Mouse (Mus musculus): ENCODE measurements around the gene Clic4.
"Not testable (repeated sequence)": the region's sequence is repeated elsewhere in the genome, so short reads cannot be mapped to it uniquely, and the experiment has no call there.

Clic4 gene

DNA sequence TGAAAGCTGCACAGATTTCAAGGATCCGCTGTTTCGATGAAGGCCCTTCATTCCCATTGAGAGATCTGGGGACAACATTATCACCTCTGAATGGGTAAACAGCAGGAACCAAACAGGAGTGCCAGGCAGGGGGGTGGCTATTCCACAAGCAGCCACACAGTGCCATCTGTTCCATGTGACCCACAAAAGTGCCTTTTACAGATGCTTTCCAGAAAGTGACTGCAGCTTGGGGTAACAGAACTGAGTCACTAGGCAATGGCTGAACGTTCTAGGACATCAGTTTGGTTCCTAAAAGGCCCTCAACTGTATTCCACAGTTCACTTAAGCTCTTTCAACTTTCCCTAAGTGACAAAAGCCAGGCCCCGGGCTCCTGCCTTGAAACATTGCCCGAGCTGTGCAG, 42.0 kb downstream of the Clic4 start:
- no peak for DNase-seq

DNA sequence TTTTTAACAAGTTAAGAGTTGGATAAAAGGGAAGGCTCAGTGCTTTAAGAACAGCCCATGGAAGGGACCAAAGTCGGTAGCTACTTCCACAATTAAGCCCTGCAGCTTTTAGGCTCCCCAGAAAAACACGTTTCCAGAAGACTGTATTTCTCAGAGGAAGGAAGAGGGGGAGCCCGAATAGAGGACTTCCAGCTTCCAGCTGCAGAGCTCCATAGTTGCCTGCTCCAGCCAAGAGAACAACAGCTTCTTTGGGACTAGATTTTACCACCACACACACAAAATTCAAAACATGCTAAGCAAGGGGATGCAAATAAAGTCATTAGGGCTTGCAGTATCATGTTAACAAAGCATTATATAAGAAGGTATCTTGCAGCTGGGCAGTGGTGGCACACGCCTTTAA, 42.7 kb downstream of the Clic4 start:
- DNase-seq: no peak

DNA sequence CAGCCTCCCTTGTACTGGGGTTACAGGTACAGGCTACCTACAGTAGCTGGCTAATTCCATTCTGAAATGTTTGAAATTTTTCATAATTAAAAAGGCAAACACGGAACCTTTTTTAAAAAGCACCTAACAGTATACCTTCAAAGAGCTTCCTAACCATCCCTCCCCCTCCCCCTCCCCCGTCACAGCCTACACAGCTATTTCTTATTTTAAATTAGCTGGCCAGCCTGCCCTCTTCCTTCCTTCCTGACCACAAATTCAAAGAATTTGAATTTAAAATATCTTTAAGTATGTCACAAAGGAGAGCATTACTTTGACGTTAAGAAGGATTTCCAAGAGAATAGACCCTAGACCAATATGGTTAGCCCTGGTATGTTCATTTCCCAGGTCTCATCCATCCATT, 44.5 kb downstream of the Clic4 start:
- no peak for DNase-seq

DNA sequence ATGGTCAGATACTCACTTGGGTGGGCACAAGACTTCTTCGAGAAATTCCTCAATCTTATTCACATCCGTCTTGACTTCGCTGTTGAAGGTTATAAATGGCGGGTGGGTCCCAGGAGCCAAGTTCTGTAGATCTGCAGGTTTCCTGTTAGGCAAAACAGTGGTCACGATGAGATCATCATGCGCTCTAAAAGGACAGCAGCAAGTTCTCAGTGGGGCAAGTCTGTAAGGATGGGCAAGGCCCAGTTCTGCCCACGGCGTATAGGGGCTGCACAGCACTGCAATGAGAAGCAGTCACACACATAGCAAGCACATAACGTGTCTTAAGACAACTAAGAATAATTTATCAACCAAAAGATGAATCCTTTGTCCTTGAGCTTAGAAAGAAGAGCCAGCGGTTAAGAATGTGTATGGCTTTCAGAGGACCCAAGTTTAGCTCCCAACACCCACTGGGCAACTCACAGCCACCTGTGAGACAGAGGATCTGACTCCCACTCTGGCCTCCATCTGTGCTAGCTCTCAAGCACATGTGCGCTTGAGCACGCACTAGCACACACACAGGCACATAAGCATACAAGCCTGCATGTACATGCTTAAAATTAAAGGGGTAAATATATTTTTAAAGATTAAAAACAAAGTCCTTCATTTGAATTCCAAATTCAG, 46.5 kb downstream of the Clic4 start:
- DNase-seq: peak; percentile 56

DNA sequence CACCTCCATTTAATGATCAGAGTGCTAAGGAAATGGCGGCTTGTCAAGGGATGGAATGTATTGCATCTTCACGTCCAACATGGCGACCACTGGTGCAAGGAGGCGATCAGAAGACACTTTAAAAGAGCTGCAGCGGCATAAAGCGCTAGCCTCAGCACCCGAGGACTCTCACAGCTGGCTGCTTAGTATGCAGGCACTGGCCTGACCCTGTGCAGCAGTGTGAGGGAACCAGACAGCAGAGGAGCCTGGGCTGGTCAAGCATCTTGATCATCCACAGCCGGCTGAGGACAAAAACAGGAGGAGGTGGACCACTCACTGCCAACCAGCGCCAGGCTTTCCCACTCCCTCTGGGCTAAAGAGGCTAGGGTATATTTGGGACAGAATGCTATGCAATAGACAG, 48.8 kb downstream of the Clic4 start:
- no peak for DNase-seq

DNA sequence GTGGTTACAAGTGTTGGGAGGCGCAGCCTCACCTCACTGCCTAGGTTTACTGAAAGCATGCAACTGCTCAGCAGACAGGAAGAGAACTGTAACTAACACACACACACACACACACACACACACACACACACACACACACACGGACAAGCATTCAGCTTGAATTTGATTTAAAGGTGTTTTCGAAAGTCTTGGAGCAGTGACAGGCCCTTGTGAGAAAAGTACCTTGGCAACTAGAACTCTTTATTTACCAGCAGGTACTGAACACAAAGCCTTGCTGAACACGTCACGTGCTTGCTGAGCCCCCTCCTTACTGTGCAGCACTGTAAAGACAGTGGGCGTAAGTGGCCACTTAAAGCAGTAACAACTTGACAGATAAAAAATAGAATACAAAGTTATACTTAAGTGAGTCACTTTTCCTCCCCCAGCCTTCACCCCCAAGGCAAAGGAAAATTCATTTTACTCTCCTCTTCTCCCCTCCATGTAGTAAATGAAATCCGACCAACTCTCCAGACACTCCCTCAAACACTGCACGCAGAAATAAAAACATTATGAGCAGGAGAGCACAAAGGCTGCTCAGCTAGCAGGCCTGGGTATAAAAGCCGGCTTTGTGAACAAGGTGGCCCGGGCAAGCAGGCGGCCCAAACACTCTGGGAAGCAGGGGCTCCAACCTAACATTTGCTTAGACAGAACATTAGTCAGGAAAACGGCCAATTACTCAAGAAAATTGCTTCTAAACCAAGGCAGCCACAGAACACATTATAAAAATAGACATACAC, 50.8 kb downstream of the Clic4 start:
- DNase-seq: peak; percentile 83

DNA sequence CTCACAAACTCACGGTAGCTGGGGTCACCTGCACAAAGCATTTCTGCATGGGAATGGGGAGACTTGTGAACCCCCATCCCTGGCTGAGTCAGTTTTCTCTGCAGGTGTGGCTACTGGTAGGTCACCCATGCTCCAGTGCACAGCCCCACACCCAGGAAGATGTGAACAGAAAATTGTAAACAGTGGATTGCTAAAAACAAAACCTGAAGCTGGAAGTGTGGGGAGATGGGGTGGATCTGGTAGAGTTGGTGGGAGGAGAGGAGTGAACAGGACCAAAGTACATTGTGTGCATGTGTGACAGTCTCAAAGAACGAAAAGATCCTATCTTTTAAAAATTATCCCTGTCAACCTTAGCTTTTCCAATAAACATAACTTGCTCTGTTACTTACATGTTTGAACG, 52.0 kb downstream of the Clic4 start:
- DNase-seq: no peak

DNA sequence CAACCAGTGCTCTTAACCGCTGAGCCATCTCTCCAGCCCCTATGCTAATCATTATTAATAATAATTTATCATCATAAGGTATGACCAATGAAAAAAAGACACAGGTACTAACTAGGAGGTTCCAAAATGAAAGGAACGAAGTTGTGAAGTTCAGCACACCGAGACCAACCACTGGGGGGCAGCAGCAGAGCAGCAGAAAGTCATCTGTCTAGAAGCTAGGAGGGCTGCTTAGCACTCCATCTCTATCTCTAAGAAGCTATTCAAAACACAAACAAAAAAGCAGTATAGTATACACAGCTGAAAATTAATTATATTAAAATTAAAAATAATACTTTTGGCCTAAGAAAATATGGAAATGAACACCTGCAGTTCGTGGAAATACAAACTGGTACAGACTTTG, 53.0 kb downstream of the Clic4 start:
- peak; percentile 92 for DNase-seq

DNA sequence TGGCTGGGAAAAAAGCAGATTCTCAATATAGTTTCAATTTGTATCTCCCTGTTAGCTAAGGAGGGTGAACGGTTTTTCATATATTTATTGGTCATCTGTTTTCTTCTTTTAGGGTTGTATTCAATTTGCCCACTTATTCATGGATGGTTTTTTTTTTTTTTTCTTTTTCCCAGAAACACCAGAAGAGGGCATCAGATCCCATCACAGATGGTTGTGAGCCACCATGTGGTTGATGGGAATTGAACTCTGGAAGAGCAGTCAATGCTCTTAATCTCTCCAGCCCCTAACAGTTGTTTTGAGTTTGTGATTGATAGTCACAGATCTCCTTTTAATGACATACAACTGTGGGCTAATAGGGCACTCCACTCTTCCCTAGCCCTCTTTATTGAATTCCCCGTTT, 62.8 kb downstream of the Clic4 start:
- no peak for DNase-seq

DNA sequence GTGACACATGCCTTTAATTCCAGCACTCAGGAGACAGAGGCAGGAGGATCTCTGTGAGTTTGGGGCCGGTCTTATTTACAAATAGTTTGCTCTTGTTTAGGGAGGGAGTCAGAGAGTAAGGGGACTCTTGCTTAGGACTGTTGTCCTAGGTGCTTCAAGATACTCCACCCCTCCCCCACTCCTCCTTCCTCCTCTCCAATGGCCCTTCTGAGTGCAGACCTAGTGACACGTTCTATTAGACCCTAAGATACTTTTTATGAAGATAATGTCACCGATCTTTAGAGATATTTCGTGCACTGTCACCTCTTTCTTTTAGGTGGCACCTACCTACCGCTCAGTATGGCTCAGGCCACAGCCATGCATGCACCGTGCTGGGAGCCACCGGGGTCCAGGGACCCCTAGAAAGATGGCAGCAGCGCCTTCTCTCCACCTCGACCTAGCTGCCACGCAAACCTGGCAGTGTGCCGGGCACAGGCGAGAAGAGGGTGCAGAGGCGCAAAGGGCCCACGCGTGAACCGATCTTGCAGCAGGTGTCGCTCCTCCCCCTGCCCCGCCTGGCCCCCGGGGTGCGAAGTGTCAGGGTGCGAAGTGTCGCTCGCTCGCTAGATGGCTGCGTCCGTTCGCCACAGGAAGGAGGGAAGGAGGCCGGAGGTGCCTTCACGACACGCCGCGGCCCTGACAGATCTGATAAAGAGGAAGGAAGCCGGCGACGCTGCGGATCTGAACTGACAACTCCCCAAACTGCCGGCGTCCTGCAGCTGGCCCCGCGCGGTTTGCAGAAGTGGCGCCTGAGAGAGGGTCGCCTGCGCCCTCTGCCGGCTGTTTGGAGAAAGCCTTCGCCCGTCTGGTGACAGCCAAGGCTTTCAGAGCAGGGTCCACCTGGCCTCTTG, 66.7 kb downstream of the Clic4 start:
- DNase-seq: peak; percentile 94

DNA sequence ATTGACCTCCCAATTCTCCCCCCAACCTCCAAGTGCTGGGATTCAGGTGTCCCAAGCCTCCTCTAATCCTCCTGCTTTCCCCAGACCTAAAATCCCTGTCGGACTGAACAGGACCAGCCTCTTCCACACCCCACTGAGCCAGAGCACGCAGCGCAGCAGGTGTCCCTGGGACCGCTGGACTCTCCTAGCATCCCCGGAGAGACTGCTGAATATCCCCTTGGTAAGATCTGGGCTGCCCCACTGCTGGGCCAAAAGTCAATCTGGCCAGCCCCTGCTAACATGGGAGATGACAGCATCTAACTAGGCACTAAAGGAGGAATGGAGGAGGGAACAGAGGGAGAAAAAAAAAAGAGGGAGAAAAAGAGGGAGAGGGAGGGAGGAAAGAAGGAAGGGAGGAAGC, 67.4 kb downstream of the Clic4 start:
- no peak for DNase-seq

DNA sequence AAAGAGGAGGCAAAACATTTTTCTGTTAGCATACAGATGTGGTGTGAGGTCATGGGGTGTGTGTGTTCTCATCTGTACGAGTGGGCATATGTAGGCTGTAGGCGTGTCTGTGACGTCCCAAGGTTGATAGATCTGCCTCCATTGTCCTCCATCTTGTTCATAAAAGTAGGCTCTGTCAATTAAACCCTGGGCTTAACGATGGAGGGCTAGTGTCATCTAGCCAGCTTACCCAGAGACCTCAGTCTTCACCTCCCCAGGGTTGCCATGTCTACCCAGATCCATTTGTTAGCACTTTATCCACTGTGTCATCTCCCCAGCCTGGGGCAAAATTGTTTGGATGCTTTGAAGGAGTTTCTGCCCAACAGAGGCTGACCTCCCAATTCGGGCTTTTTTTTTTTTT, 67.9 kb downstream of the Clic4 start:
- DNase-seq: no peak

DNA sequence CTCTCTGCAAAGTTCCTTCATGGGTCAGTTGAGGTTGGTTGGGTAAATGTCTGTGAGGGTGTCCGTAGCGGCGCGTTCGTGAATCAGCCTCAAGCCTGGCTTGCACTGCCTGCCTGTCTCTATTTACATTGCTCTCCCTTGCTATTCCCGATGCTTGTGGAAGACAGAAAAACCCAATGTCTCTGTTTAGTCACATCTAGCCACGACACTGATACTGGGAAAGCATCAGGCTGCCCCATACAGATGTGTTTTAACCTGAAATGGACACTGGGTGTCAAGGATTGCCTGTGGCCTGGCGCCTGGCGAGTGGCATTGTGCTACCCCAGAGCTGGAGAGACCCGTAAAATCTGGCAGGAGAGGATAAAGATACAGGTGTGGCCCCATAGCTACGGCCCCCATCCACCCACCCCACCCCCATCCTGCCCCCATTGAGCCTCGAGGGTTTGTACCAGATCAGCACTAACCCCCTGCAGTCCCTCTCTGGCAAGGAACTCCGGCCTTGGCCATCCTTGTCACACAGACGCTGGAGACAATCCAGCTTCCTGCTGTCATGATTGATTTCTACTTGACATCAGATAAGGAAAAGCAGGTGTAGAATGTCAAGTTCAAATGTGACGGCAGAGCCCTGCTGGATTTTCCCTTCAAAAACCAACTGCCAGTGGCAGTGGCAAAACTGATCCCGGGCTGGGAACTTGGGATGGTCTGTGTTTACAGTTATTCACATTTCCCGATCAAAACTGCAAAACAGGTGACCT, 68.6 kb downstream of the Clic4 start:
- DNase-seq: no peak

DNA sequence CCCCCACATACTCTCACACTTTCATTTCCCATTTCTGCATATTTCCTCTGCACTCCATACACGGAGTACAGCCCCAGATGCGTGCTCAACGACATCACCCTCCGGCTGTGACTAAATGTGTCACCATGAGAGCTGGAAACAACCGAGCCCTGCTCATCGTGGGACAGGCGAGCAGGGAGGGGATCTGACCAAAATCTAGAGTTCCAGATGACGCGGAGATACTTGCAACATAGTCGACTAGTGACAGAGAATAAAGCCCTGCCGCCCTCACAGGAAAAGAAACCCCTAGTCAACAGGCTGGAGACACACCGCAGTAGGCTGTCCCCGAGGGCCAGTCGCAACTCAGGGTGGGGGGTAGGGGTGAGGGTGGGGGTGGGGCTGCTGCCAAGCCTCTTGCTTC, 69.3 kb downstream of the Clic4 start:
- DNase-seq: peak; percentile 67

DNA sequence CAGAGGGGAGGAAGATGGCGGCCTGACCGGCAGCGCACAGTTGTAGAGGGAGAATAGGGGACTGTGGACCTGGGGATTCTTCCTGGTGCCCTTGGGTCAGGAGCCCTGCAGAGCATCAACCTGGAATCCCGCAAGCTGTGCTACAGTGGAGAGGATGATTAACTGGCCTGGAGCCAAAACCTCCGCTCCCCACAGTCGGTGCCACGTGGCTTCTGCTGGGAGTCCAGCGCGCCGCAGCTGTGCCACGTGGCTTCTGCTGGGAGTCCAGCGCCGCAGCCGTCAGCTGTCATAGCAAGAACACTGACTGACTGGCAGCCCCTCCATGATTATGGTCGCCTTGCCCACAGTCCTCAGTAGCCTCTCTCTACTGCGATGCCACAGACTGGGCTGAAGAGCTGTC, 70.8 kb downstream of the Clic4 start:
- no peak for DNase-seq

DNA sequence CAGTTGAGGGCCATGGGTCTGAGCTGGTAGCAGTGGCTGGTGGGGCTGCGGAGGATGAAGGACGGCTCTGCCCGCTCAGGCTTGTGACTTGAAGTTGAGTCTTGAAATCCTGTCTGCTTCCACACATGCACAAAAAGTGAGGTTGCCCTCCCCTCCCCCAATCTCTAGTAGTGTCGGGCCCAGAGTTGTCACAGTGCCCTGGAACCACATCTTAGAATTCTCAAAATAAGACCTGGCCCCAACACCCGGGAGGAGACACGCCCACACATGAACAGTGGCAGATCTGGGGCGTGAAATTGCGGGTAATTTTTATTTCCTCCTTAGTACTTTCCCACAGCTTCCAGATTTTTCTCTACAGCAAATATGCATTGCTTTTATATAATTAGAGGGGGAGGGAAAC, 74.8 kb downstream of the Clic4 start:
- no peak for DNase-seq

DNA sequence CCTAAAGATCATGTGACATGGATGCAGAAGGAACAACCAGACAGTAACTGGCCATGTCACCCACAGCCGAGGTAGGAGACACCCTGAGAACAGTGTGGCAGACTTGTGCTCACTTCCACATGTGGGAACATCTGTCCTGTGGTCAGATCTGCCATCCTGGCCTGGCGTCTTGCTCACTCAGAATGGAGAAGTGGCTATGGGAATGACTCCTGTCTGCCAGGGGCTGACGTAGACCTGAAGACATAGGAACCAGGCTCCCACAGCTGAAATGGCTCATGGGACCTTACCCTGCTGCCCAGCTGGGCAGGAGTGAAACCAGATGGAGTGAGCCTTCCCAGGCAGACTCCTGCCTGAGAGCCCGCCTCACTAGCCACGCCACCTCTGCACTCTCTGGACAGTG, 79.8 kb downstream of the Clic4 start:
- DNase-seq: no peak

DNA sequence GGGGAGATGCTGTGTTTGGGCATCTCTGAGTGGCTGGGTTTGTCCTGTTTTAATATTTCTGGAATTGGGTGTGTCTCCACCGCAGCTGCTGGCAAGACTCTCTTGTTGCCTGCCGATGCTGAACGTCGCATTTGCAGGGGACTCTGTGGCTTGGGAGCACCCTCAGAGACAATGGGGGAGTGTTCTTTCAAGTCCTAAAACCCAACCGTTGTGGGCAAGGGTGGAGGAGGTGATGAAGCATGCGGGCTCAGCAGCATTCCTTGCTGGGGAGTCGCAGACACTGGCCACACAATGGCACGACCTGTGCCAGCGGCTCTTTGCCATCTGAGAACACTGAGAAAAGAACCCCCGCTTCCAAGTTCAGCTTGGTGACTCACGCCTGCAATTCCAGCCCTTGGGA, 81.0 kb downstream of the Clic4 start:
- no peak for DNase-seq

DNA sequence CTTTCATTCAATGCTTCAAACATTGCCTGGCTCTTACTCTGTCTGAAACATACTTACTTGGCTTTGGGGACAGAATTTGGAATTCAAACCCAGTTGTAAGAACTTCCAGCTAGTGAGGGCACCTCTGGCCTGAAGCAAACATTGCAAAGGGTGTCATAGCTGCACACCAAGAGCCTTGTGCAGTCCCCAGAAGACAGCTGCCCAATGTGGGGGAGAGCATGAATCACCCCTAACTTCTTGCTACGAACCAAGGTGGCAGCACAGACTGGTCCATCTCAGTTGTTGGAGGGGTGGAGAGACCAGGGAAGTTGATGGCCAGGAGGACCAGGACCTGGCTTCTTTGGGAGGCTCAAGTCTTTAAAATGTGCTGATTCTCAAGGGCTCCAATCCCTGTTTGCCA, 81.4 kb downstream of the Clic4 start:
- DNase-seq: no peak

DNA sequence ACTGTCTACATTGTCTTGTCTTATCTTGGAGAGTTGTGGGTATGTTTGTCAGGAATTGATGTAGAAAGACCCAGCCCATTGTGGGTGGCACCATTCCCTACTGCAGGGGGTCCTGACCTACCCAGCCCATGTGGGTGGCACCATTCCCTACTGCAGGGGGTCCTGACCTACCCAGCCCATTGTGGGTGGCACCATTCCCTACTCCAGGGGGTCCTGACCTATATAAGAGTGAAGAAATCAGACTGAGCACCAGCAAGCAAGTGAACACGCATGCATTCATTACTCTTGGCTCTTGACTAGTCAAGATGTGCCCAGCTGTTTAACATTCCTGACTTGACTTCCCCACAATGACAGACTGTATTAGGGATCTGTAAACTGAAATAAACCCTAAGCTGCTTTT, 82.2 kb downstream of the Clic4 start:
- no peak for DNase-seq

DNA sequence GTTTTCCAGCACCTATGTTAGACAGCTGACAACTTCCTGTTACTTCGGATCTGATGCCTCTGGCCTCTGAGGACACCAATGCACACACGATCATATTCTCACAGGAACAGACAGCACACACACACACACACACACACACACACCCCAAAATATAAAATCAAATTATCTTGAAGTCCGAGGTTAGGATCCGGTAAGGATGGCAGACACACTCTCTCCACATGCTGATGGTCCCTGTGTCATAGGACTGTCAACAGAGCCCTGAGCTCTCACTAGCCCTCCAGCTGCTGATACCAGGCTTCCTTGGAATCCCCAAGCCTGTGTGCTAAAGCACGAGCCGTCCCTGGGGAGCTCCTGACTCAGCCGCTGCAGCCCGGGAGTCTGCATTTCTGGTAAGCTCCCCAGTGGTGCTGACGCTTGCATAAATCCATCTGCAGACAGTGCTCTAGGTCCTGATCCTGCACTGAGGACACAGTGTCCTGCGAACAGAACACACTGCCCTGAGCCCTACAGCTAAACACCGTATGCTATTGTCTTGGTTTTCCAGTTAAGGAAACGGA, 83.1 kb downstream of the Clic4 start:
- DNase-seq: no peak

DNA sequence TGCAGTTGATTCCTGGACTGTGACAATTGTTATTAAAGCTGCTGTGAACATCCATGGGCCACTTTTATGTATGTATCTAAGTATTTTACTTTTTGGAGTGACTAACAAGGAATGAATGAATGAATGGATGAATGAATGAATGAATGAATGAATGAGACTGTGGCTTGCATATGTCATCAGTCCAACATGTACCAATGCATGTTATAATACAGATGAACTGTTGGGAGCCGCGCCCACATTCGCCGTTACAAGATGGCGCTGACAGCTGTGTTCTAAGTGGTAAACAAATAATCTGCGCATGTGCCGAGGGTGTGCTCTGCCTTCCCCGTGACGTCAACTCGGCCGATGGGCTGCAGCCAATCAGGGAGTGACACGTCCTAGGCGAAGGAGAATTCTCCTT, 88.3 kb downstream of the Clic4 start:
- not testable (repeated sequence) for DNase-seq

DNA sequence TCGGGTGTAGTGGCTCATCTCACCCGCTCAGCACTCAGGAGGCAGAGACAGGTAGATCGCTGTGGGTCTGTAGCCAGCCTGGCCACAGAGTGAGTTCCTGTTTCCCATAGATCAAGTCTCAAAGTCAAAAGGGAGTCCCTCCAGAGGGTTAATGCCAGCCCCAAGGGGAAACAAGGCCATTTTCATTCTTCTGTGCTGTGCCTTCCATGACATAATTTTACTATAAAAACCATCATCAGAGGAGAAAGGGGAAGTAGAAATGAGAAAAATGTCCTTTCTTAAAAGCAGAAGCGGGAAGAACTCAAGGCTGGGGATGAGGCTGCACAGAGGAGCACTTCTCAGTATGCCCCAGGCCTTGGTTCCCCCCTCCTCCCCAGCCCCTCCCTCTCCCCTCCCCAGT, 90.8 kb downstream of the Clic4 start:
- DNase-seq: no peak

All from lung, postnatal 36 days (tissue).